Mouse (Mus musculus) E14TG2a.4 (cell line): ENCODE data around the gene Prkacb.

Experiments
- H3K27me3 ChIP-seq: 2 replicates; pipeline ENCODE4 v1.6.1; 2014; ENCODE audit warnings: low read length, control low read depth; ENCODE audit not compliant: insufficient read depth
- H3K36me3 ChIP-seq: 2 replicates; pipeline ENCODE4 v1.6.1; 2014; ENCODE audit warnings: low read length, control low read depth; ENCODE audit not compliant: insufficient read depth
- H3K4me1 ChIP-seq: replicated peaks from 2 replicates; pipeline ENCODE4 v1.6.1; 2014; ENCODE audit warnings: low read depth, low read length, control low read depth
- H3K4me3 ChIP-seq: replicated peaks from 2 replicates; pipeline ENCODE4 v1.5.1; 2014; ENCODE audit warnings: mild to moderate bottlenecking, low read length
- H3K9me3 ChIP-seq: 2 replicates; pipeline ENCODE4 v1.6.1; 2014; ENCODE audit warnings: low read length, control low read depth
- CTCF ChIP-seq: conservative IDR thresholded peaks from 2 replicates; pipeline ENCODE4 v1.5.1; 2014; ENCODE audit warnings: low read length
- NANOG ChIP-seq: IDR thresholded peaks from 2 replicates; pipeline ENCODE4 v1.6.1; 2014; ENCODE audit warnings: borderline replicate concordance, low read length, mixed read lengths
- POU5F1 ChIP-seq: IDR thresholded peaks from 2 replicates; pipeline ENCODE4 v1.6.1; 2014; ENCODE audit warnings: low read length, borderline replicate concordance

The Prkacb gene

DNA sequence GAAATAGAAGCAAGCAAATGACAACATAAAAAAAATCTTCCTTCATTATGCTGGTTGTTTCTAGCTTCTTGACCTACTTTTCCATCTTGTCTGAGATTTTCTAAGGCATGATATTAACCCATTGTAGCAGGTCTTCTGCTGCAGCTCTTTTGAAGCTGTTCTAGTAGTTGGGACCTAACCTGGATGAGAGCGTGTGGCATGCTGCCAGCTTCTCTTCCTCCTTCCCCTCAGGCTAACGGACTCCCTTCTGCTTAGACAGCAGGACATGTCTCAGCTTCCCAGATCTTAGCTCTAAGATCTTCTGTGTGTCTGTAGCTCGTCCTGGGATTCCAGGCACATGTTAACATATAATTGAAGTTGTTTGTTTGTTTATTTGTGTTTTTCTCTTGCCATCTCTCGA is 93.1 kb downstream of the Prkacb start:
- TF ChIP-seq NANOG (no peak), CTCF (no peak), POU5F1 (no peak)
- no peak overlapping the region for H3K4me3 ChIP-seq
- no peaks in the 10 kb centered on the region for H3K9me3 ChIP-seq
- no peaks in the 10 kb centered on the region for H3K27me3 ChIP-seq
- no peaks in the 10 kb centered on the region for H3K36me3 ChIP-seq
- H3K4me1 ChIP-seq = no peaks in the 10 kb centered on the region

DNA sequence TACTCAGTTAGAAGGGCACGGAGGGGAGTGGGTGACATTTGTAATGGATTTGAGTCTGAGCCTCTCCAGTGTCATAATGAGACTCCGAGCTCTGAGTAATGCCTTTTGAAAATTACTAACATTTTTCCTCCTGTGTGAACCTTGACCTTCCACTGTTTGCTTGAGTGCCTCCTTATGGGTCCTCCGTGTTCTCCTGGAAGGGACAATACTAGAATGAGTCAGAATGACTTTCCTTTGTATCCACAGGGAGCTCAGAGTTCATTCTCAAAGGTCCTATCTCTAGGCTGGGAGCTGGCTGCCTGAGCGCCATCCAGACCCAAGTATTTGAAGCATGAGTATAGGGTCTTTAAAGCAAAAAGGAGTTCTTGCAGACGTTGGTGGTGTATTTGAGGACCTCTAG is 94.5 kb downstream of the Prkacb start:
- no peaks in the 10 kb centered on the region for H3K36me3 ChIP-seq
- no peak overlapping the region for H3K4me3 ChIP-seq
- H3K9me3 ChIP-seq = no peaks in the 10 kb centered on the region
- no peaks in the 10 kb centered on the region for H3K4me1 ChIP-seq
- no peaks in the 10 kb centered on the region for H3K27me3 ChIP-seq
- TF ChIP-seq CTCF (no peak), POU5F1 (no peak), NANOG (no peak)

DNA sequence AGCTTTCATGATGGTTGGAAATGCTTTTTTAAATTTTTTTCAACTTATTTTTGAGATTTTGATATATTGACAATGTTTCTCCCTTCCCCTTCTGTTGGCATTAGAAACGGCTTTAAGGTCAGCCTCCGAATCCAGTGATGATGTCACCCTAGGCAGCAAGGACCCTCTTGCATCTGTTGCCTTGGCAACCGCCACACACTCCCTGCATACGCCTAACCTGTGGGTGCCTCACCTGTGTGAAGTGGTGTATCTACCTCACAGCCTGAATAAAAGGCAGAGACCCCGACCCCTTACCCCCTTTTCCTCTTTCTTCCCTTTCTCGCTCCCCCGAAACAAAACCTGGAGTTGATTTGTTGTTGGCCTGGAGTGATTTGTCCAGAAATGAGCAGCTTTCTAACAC is 100.5 kb downstream of the Prkacb start:
- Histone ChIP-seq H3K4me3 (no peak overlapping the region), H3K27me3 (no peaks in the 10 kb centered on the region), H3K9me3 (no peaks in the 10 kb centered on the region), H3K4me1 (no peaks in the 10 kb centered on the region), H3K36me3 (no peaks in the 10 kb centered on the region)
- TF ChIP-seq POU5F1 (no peak), CTCF (no peak), NANOG (no peak)

DNA sequence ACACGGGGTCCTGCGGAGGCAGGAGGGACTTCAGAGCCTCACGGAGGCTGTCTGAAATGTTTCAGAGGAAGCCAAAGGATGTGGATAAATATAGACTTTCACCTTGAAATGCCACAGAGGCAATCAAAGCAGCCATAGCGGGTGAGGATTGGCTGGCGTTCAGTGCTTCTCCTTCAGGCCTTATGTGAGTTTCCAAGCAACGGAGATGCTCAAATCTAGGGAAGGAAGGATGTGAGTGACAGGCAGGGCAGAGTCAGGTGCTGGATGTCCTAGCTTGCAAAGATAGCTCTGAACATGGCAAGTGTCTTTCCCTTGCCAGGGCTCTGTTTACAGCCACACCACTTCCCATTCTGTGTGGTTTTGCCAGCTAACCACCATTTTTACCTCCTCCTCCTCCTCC is 101.2 kb downstream of the Prkacb start:
- Histone ChIP-seq H3K4me1 (no peaks in the 10 kb centered on the region), H3K4me3 (no peak overlapping the region), H3K27me3 (no peaks in the 10 kb centered on the region), H3K36me3 (no peaks in the 10 kb centered on the region), H3K9me3 (no peaks in the 10 kb centered on the region)
- no peak for TF ChIP-seq NANOG
- TF ChIP-seq POU5F1 = no peak
- TF ChIP-seq CTCF = no peak

DNA sequence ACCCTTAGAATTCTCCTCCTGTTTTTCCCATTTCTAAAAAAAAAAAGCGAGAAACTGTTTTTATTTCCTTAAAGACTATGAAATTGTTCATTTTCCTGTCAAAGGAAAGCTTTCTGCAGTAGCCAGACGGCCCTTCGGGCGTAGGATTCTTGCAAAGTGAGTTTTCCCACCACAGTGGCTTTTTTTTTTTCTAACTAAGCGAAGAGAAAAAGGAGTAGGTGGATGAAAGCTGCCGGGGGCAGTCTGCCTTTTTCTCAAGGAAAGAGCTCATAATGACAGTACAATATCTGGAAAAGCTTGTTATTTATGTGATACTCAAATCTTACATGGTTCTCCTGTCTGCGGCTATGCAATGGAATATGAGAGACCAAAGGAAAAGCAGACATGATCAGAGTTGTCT is 101.7 kb downstream of the Prkacb start:
- no peaks in the 10 kb centered on the region for H3K36me3 ChIP-seq
- H3K9me3 ChIP-seq = no peaks in the 10 kb centered on the region
- H3K27me3 ChIP-seq = no peaks in the 10 kb centered on the region
- H3K4me1 ChIP-seq = no peaks in the 10 kb centered on the region
- no peak for TF ChIP-seq NANOG
- TF ChIP-seq CTCF = no peak
- no peak overlapping the region for H3K4me3 ChIP-seq

DNA sequence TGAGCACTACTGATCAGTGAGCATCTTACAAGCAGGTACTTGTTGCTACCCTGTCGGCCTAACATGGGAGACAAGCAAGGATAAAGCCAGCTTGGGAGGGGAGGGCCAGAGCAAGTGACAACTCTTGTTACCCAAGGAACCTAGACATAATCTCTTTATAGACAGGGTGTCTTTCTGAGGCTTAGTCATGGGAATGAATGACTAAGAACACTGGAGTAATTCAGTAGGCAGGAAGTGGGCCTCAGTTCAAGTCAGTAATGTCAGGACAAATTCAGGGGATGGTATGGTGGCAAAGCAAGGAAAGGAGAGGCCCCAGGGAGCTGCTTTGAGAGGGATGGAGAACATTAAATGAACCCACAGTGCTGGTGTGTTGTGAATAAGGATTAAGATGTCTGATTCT is 103.7 kb downstream of the Prkacb start:
- no peak for TF ChIP-seq POU5F1
- no peak for TF ChIP-seq NANOG
- no peak for TF ChIP-seq CTCF
- peaks cover 5% of the 10 kb centered on the region; the same call in 1 of the 2 replicates for H3K9me3 ChIP-seq
- no peak overlapping the region for H3K4me3 ChIP-seq
- no peaks in the 10 kb centered on the region for H3K4me1 ChIP-seq
- H3K36me3 ChIP-seq = no peaks in the 10 kb centered on the region
- no peaks in the 10 kb centered on the region for H3K27me3 ChIP-seq

DNA sequence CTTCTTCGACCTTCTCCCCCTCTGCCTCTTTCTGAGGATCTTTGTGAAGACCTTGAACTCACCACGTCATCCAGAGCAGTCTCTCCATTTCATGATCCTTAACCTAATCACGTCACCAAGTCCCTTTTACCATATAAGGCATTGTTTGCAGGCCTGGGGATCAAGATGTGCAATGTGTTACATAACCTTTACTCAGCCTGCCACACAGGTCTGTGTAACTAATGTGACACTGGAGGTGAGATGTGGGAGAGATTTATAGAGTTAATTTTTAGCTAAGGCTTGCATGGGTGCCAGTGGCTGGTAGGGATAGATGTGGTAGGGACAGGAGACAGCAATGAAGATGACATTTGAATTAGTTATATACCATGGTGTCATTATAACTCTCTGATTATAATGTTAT is 104.4 kb downstream of the Prkacb start:
- TF ChIP-seq POU5F1 (no peak), CTCF (no peak), NANOG (no peak)
- no peak overlapping the region for H3K4me3 ChIP-seq
- H3K9me3 ChIP-seq = peaks cover 5% of the 10 kb centered on the region; the same call in 1 of the 2 replicates
- H3K4me1 ChIP-seq = peaks cover 5% of the 10 kb centered on the region; the same call in 1 of the 2 replicates
- no peaks in the 10 kb centered on the region for H3K27me3 ChIP-seq
- no peaks in the 10 kb centered on the region for H3K36me3 ChIP-seq

DNA sequence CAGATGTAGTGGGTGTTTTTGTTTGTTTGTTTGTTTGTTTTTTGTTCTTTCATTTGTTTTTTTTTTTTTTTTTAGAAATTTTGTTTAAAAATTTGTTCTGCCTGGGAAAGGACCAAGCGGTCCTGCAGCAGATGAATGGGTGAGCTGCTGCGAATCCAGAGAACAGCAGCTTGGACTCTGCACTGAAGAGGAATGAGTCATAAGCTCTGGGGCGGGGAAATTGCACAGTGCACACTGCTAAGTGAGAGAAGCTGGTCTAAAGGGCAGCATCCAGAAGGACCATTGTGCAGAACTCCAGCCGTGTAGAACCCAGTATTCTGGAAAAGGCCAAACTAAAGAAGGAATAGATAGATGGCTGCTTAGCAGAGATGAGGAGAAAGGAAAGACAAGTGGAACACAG is 108.7 kb downstream of the Prkacb start:
- no peak for TF ChIP-seq NANOG
- no peak for TF ChIP-seq CTCF
- TF ChIP-seq POU5F1 = no peak
- no peaks in the 10 kb centered on the region for H3K36me3 ChIP-seq
- H3K9me3 ChIP-seq = peaks cover 5% of the 10 kb centered on the region; the same call in 1 of the 2 replicates
- peaks cover 7% of the 10 kb centered on the region; the same call in 1 of the 2 replicates for H3K4me1 ChIP-seq
- no peak overlapping the region for H3K4me3 ChIP-seq
- no peaks in the 10 kb centered on the region for H3K27me3 ChIP-seq

DNA sequence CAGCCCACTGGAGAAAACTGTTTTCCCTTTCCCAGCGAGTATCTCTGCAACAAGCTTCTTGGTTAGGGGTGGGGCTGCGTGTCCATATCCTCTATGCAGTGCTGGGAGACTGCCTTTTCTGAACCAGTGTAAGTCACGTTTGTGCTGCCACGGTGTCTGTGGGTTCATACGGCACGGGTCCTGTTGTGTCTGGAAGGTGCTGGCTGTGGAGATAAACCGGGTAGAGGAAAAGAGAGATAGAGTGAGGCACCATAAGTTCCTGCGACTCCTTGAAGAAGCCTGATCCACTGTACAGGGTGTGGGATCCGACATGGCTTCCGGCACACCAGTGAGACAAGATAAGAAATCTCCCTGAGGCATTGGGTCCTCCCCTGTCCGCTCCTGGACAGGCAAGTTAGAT is 112.7 kb downstream of the Prkacb start:
- no peaks in the 10 kb centered on the region for H3K36me3 ChIP-seq
- peaks cover 7% of the 10 kb centered on the region; the same call in 1 of the 2 replicates for H3K4me1 ChIP-seq
- no peaks in the 10 kb centered on the region for H3K9me3 ChIP-seq
- no peak overlapping the region for H3K4me3 ChIP-seq
- no peaks in the 10 kb centered on the region for H3K27me3 ChIP-seq
- TF ChIP-seq CTCF (no peak), NANOG (no peak), POU5F1 (no peak)
